Mouse (Mus musculus): ENCODE results near the gene Nckap1l. TPM values are rescaled to one million over a fixed set of nuclear protein-coding genes. Genes with fewer than 3 reads are reported as not detected.

The Nckap1l gene
- polyA plus RNA-seq, 1 experiment: 2.2 TPM

GRCm38 (mm10) chr15:103502435-103503250 lies 49.0 kb downstream of the Nckap1l start, which contains the start of gene Pde1b:
Pde1b (plus strand) TSS chr15:103503034.
- TF ChIP-seq POLR2A (IDR thresholded peaks at IDR 0.05; ENCODE audit: borderline replicate concordance, extremely low read depth, insufficient read depth, insufficient read length, poor library complexity, severe bottlenecking): 0 out of 2 replicates have a peak, but pooled peaks have one; percentile 25
- no peak for TF ChIP-seq CTCF (IDR thresholded peaks at IDR 0.05; ENCODE audit: borderline replicate concordance, extremely low read depth, insufficient read depth, insufficient read length)
- peak; percentile 87 for DNase-seq (ENCODE audit: low read depth)

GRCm38 (mm10) chr15:103503251-103503600 lies 49.6 kb downstream of the Nckap1l start:
- TF ChIP-seq CTCF (IDR thresholded peaks at IDR 0.05; ENCODE audit: borderline replicate concordance, extremely low read depth, insufficient read depth, insufficient read length): no peak
- TF ChIP-seq POLR2A (IDR thresholded peaks at IDR 0.05; ENCODE audit: borderline replicate concordance, extremely low read depth, insufficient read depth, insufficient read length, poor library complexity, severe bottlenecking): no peak
- DNase-seq (ENCODE audit: low read depth): no peak

- peak; percentile 71 for DNase-seq (ENCODE audit: low read depth)
- TF ChIP-seq CTCF (IDR thresholded peaks at IDR 0.05; ENCODE audit: borderline replicate concordance, extremely low read depth, insufficient read depth, insufficient read length) (no peak), POLR2A (IDR thresholded peaks at IDR 0.05; ENCODE audit: borderline replicate concordance, extremely low read depth, insufficient read depth, insufficient read length, poor library complexity, severe bottlenecking) (no peak)
These were observed 50.1 kb downstream of the Nckap1l start for GRCm38 (mm10) chr15:103503660-103504059.

- peak; percentile 58 for DNase-seq (ENCODE audit: low read depth)
- TF ChIP-seq POLR2A (IDR thresholded peaks at IDR 0.05; ENCODE audit: borderline replicate concordance, extremely low read depth, insufficient read depth, insufficient read length, poor library complexity, severe bottlenecking): no peak
- no peak for TF ChIP-seq CTCF (IDR thresholded peaks at IDR 0.05; ENCODE audit: borderline replicate concordance, extremely low read depth, insufficient read depth, insufficient read length)
These were observed 55.7 kb downstream of the Nckap1l start for GRCm38 (mm10) chr15:103509317-103509716.

- DNase-seq (ENCODE audit: low read depth): no peak
- no peak for TF ChIP-seq CTCF (IDR thresholded peaks at IDR 0.05; ENCODE audit: borderline replicate concordance, extremely low read depth, insufficient read depth, insufficient read length)
- no peak for TF ChIP-seq POLR2A (IDR thresholded peaks at IDR 0.05; ENCODE audit: borderline replicate concordance, extremely low read depth, insufficient read depth, insufficient read length, poor library complexity, severe bottlenecking)
These were observed 58.1 kb downstream of the Nckap1l start for GRCm38 (mm10) chr15:103511652-103512051.

GRCm38 (mm10) chr15:103513621-103514031 lies 60.0 kb downstream of the Nckap1l start:
- DNase-seq (ENCODE audit: low read depth): peak; percentile 77
- no peak for TF ChIP-seq POLR2A (IDR thresholded peaks at IDR 0.05; ENCODE audit: borderline replicate concordance, extremely low read depth, insufficient read depth, insufficient read length, poor library complexity, severe bottlenecking)
- no peak for TF ChIP-seq CTCF (IDR thresholded peaks at IDR 0.05; ENCODE audit: borderline replicate concordance, extremely low read depth, insufficient read depth, insufficient read length)

- DNase-seq (ENCODE audit: low read depth): peak; percentile 98
- TF ChIP-seq POLR2A (IDR thresholded peaks at IDR 0.05; ENCODE audit: borderline replicate concordance, extremely low read depth, insufficient read depth, insufficient read length, poor library complexity, severe bottlenecking): peak; percentile 68; the same call in 1 of the 2 replicates
- TF ChIP-seq CTCF (IDR thresholded peaks at IDR 0.05; ENCODE audit: borderline replicate concordance, extremely low read depth, insufficient read depth, insufficient read length): no peak
These were observed 60.5 kb downstream of the Nckap1l start for GRCm38 (mm10) chr15:103514119-103514518.

- TF ChIP-seq CTCF (IDR thresholded peaks at IDR 0.05; ENCODE audit: borderline replicate concordance, extremely low read depth, insufficient read depth, insufficient read length) (no peak), POLR2A (IDR thresholded peaks at IDR 0.05; ENCODE audit: borderline replicate concordance, extremely low read depth, insufficient read depth, insufficient read length, poor library complexity, severe bottlenecking) (no peak)
- DNase-seq (ENCODE audit: low read depth): no peak
These were observed 61.3 kb downstream of the Nckap1l start for GRCm38 (mm10) chr15:103514914-103515313.

GRCm38 (mm10) chr15:103518600-103519385 lies 65.2 kb downstream of the Nckap1l start:
- DNase-seq (ENCODE audit: low read depth): peak; percentile 98
- TF ChIP-seq POLR2A (IDR thresholded peaks at IDR 0.05; ENCODE audit: borderline replicate concordance, extremely low read depth, insufficient read depth, insufficient read length, poor library complexity, severe bottlenecking) (no peak), CTCF (IDR thresholded peaks at IDR 0.05; ENCODE audit: borderline replicate concordance, extremely low read depth, insufficient read depth, insufficient read length) (no peak)

GRCm38 (mm10) chr15:103519386-103520378 lies 66.1 kb downstream of the Nckap1l start:
- no peak for TF ChIP-seq CTCF (IDR thresholded peaks at IDR 0.05; ENCODE audit: borderline replicate concordance, extremely low read depth, insufficient read depth, insufficient read length)
- no peak for TF ChIP-seq POLR2A (IDR thresholded peaks at IDR 0.05; ENCODE audit: borderline replicate concordance, extremely low read depth, insufficient read depth, insufficient read length, poor library complexity, severe bottlenecking)
- DNase-seq (ENCODE audit: low read depth): peak; percentile 91

Measured in brain, embryonic 14.5 days (tissue).